ENCODE assay signal across 10 mouse cellular contexts in genomic region chr16:23109350-23110280, GRCm38 (mm10). TPM values are rescaled to one million over a fixed set of nuclear protein-coding genes. Genes with fewer than 3 reads are reported as not detected.
A peak's percentile ranks its signal among the peaks of the same experiment; 100 is the strongest.
DNase-seq lines count a peak whose midpoint lies in the region; ATAC-seq lines count a peak whose summit lies in the region.
"Had no signal": no experiment of that assay in that cellular context is flagged by ENCODE, and none has a peak within 500 bp of the region (broad histone marks: within the 10 kb centered on the region; RNA-seq: fewer than 3 reads in every experiment).

No protein-coding gene starts in this region.

- peaks cover 38% of the 10 kb centered on the region for H3K4me1 ChIP-seq in heart, embryonic 15.5 days (replicated peaks)
- peaks cover 22% of the 10 kb centered on the region for H3K4me1 ChIP-seq in hindbrain, embryonic 12.5 days
- peaks cover 23% of the 10 kb centered on the region for H3K4me1 ChIP-seq in midbrain, embryonic 12.5 days

- peak overlapping the region; percentile 99 for H3K4me3 ChIP-seq in heart, embryonic 15.5 days
- H3K4me3 ChIP-seq in hindbrain, embryonic 12.5 days, result peak overlapping the region; percentile 93
- peak overlapping the region; percentile 91 for H3K4me3 ChIP-seq in midbrain, embryonic 12.5 days

- peak overlapping the region; percentile 100 for H3K9ac ChIP-seq in heart, embryonic 15.5 days
- H3K9ac ChIP-seq in hindbrain, embryonic 12.5 days, result peak overlapping the region; percentile 98
- peak overlapping the region; percentile 99 for H3K9ac ChIP-seq in midbrain, embryonic 12.5 days (replicated peaks)

- H3K27me3 ChIP-seq in heart, embryonic 15.5 days, result no peaks in the 10 kb centered on the region
- no peaks in the 10 kb centered on the region for H3K27me3 ChIP-seq in hindbrain, embryonic 12.5 days
- no peaks in the 10 kb centered on the region for H3K27me3 ChIP-seq in midbrain, embryonic 12.5 days
- H3K27me3 ChIP-seq: Patski had no signal

- H3K9me3 ChIP-seq in heart, embryonic 15.5 days (replicated peaks), result no peaks in the 10 kb centered on the region
- no peaks in the 10 kb centered on the region for H3K9me3 ChIP-seq in hindbrain, embryonic 12.5 days (replicated peaks)
- H3K9me3 ChIP-seq in midbrain, embryonic 12.5 days, result no peaks in the 10 kb centered on the region

- no peak for ATAC-seq in heart, embryonic 15.5 days (replicated peaks; ENCODE audit: insufficient number of reproducible peaks, insufficient read depth, low FRiP score, low read depth)
- no peak for ATAC-seq in hindbrain, embryonic 12.5 days (ENCODE audit: low FRiP score)
- no peak for ATAC-seq in midbrain, embryonic 12.5 days (ENCODE audit: low FRiP score, low read depth)
- ATAC-seq: Patski had no signal

- intact Hi-C loops in heart, postnatal 36 days (cut with DNase I), result loop anchor here (5.0 kb wide), 2 partner anchors 252 to 842 kb away; partner anchors contain the start of genes Dnajb11, Tbccd1 and Tra2b

- H3K27ac ChIP-seq in heart, embryonic 15.5 days, result no peak overlapping the region
- H3K27ac ChIP-seq in hindbrain, embryonic 12.5 days, result no peak overlapping the region
- no peak overlapping the region for H3K27ac ChIP-seq in midbrain, embryonic 12.5 days (replicated peaks)

- H3K4me2 ChIP-seq in heart, embryonic 15.5 days, result peak overlapping the region; percentile 69
- peak overlapping the region; percentile 94 for H3K4me2 ChIP-seq in hindbrain, embryonic 12.5 days (replicated peaks)
- peak overlapping the region; percentile 91 for H3K4me2 ChIP-seq in midbrain, embryonic 12.5 days (replicated peaks)

- no peak for DNase-seq in heart, postnatal 36 days
- DNase-seq in NIH3T3 (ENCODE audit: low read depth), result peak; percentile 14
- DNase-seq in spleen, adult 12 weeks (ENCODE audit: low spot score), result no peak
- DNase-seq in cerebellum, adult 9-10 months, result no peak
- DNase-seq in right cerebral cortex, adult 18-20 months, result no peak

- WGBS in heart, embryonic 15.5 days, result 40% methylated on average over 5 of the region's 5 CpGs
- 64% methylated on average over 5 of the region's 5 CpGs for WGBS in hindbrain, embryonic 12.5 days
- 71% methylated on average over 5 of the region's 5 CpGs for WGBS in midbrain, embryonic 12.5 days

- H3K36me3 ChIP-seq in heart, embryonic 15.5 days, result peaks cover 58% of the 10 kb centered on the region
- peaks cover 51% of the 10 kb centered on the region for H3K36me3 ChIP-seq in hindbrain, embryonic 12.5 days
- peaks cover 49% of the 10 kb centered on the region for H3K36me3 ChIP-seq in midbrain, embryonic 12.5 days

RNA-seq across cellular contexts. Expression of gene Eif4a2, which starts 2.4 kb away (rescaled TPM):
- polyA plus RNA-seq in heart, embryonic 15.5 days (2015; fragmentation: Nextera tagmentation; extraction: Ambion mirVana), result 155 and 160 TPM in 2 replicates
- 100 to 1,000 TPM; 379 to 387 TPM for total RNA-seq in heart, postnatal 36 days (2021)
- 240 and 269 TPM in 2 replicates for polyA plus RNA-seq in hindbrain, embryonic 12.5 days (2016; fragmentation: Nextera tagmentation; extraction: Ambion mirVana)
- polyA plus RNA-seq in midbrain, embryonic 12.5 days (2016; fragmentation: Nextera tagmentation; extraction: Ambion mirVana), result 208 and 213 TPM in 2 replicates

RNA-seq across cellular contexts. Expression of gene Rfc4, which starts 17.9 kb away (rescaled TPM):
- 71.6 and 74.4 TPM in 2 replicates for polyA plus RNA-seq in heart, embryonic 15.5 days (2015; fragmentation: Nextera tagmentation; extraction: Ambion mirVana)
- total RNA-seq in heart, postnatal 36 days (2021), result 1 to 10 TPM; 5.7 to 7.2 TPM
- polyA plus RNA-seq in hindbrain, embryonic 12.5 days (2016; fragmentation: Nextera tagmentation; extraction: Ambion mirVana), result 94.2 and 97.2 TPM in 2 replicates
- polyA plus RNA-seq in midbrain, embryonic 12.5 days (2016; fragmentation: Nextera tagmentation; extraction: Ambion mirVana), result 145 and 162 TPM in 2 replicates

RNA-seq across cellular contexts. Expression of gene Adipoq, which starts 36.7 kb away (rescaled TPM):
- polyA plus RNA-seq in heart, embryonic 15.5 days (2015; fragmentation: Nextera tagmentation; extraction: Ambion mirVana), result 0.10 TPM in 1 of 2 replicates, not detected in the other
- 10 to 100 TPM in 1 of 2 experiments, 1 to 10 TPM in 1; 3.7 to 11.8 TPM for total RNA-seq in heart, postnatal 36 days (2021)
- polyA plus RNA-seq in hindbrain, embryonic 12.5 days (2016; fragmentation: Nextera tagmentation; extraction: Ambion mirVana), result not detected in 2 replicates
- polyA plus RNA-seq in midbrain, embryonic 12.5 days (2016; fragmentation: Nextera tagmentation; extraction: Ambion mirVana), result not detected in 2 replicates
- total RNA-seq: neutrophil, adult 5-6 weeks had no signal
- polyA plus RNA-seq: Patski had no signal

RNA-seq across cellular contexts. Expression of gene Kng1, which starts 52.0 kb away (rescaled TPM):
- polyA plus RNA-seq in heart, embryonic 15.5 days (2015; fragmentation: Nextera tagmentation; extraction: Ambion mirVana), result 0.54 and 4.3 TPM in 2 replicates
- total RNA-seq in heart, postnatal 36 days (2021), result not detected
- polyA plus RNA-seq in hindbrain, embryonic 12.5 days (2016; fragmentation: Nextera tagmentation; extraction: Ambion mirVana), result not detected in 2 replicates
- polyA plus RNA-seq in midbrain, embryonic 12.5 days (2016; fragmentation: Nextera tagmentation; extraction: Ambion mirVana), result 0.26 TPM in 1 of 2 replicates, not detected in the other
- total RNA-seq: neutrophil, adult 5-6 weeks had no signal
